Mouse (Mus musculus): Measurements from ENCODE around the gene Rcor3. TPM values are rescaled to one million over a fixed set of nuclear protein-coding genes. Genes with fewer than 3 reads are reported as not detected.

Rcor3 gene
- total and polyA plus RNA-seq, 3 experiments = 6.7 to 15.5 TPM; not detected in 1

DNA sequence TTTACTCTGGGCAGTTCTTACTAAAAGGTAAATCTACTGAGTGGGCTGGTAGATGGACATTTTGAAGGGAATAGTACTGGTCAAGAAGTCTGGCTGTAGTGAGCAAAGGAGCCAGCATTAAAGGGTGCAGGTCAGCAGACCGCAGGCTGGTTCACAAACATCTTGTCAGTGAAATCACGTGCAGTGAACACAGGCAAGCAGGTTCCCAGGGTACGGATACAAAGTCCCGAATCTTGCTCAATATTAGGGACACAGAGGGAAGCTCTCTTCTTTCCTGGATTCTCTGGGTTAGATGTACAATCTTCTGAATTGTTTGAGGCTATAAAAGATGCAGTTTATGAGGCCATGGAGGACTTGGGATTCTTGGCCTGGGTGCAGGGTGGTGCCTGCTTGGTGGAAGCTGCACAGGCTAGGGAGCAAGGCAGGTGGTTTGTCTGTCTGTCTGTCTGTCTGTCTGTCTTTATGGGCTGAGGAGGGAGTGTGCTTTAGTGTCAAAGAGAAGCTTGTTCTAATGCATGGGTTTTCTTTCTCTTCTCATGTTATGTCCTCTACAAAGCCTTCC, 43.9 kb upstream of the Rcor3 start:
- H3K4me3 ChIP-seq (ENCODE audit: control insufficient read depth in 1 of 2, insufficient read depth in 1 of 2, low read depth in 2 of 2, low read length in 2 of 2) = no peak overlapping the region
- no peak overlapping the region for H3K27ac ChIP-seq (ENCODE audit: control insufficient read depth, low read depth, low read length)
- no peak for DNase-seq (ENCODE audit: low read depth, low spot score)
- no peaks in the 10 kb centered on the region for H3K36me3 ChIP-seq (ENCODE audit: control insufficient read depth in 1 of 2, insufficient read depth in 2 of 2, low read length in 2 of 2)
- no peak overlapping the region for H3K9ac ChIP-seq (ENCODE audit: control insufficient read depth, low read depth, low read length, poor library complexity, severe bottlenecking)
- no peaks in the 10 kb centered on the region; a peak in 1 of 4 replicates for H3K27me3 ChIP-seq (ENCODE audit: control insufficient read depth in 1 of 2, insufficient read depth in 2 of 2, low read length in 2 of 2)
- H3K79me2 ChIP-seq (ENCODE audit: control insufficient read depth, insufficient read depth, low read length, poor library complexity) = no peaks in the 10 kb centered on the region
- H3K9me3 ChIP-seq (replicated peaks; ENCODE audit: insufficient read depth, low read length) = no peaks in the 10 kb centered on the region
- no peaks in the 10 kb centered on the region for H3K4me1 ChIP-seq (ENCODE audit: control insufficient read depth in 1 of 2, insufficient read depth in 2 of 2, low read length in 2 of 2)
- TF ChIP-seq MYB (IDR thresholded peaks at IDR 0.05; ENCODE audit: low read depth, low read length) (no peak), HCFC1 (IDR thresholded peaks at IDR 0.05; ENCODE audit: low read depth, low read length) (no peak), KAT2A (conservative IDR thresholded peaks at IDR 0.05; ENCODE audit: low read depth, low read length) (no peak)

DNA sequence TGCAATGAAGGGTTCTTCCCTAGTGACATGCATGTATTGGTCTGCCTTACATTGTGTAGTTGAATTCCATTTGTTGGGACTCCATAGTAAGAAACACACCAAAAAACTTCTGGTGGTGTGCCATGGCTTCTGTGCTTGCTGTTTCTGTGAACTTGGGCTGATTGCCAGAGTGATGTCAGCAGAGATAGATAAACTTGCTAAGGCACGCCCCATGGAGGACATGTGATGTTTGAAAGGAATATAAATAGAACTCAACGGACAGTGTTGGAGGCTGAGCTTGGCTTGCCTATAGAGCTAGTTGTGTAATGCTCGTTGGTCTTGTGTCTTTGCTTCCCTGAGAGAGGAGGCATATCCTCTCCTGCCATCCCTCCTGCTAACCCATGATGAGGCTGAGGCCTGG, 42.0 kb upstream of the Rcor3 start:
- peak; percentile 52 for DNase-seq (ENCODE audit: low read depth, low spot score)
- no peak overlapping the region for H3K9ac ChIP-seq (ENCODE audit: control insufficient read depth, low read depth, low read length, poor library complexity, severe bottlenecking)
- H3K4me3 ChIP-seq (ENCODE audit: control insufficient read depth in 1 of 2, insufficient read depth in 1 of 2, low read depth in 2 of 2, low read length in 2 of 2) = no peak overlapping the region
- TF ChIP-seq GATA1 (IDR thresholded peaks at IDR 0.05; ENCODE audit: low read depth, low read length) (peak; percentile 40; the same call in 1 of the 2 replicates), MAFK (IDR thresholded peaks at IDR 0.05; ENCODE audit: borderline replicate concordance, low read depth, low read length) (no peak), ETS1 (IDR thresholded peaks at IDR 0.05; ENCODE audit: low read depth, low read length) (peak; percentile 44; the same call in 1 of the 2 replicates), USF1 (IDR thresholded peaks at IDR 0.05; ENCODE audit: low read depth, low read length) (peak; percentile 66; the same call in 1 of the 2 replicates), ZMIZ1 (IDR thresholded peaks at IDR 0.05; ENCODE audit: low read depth, low read length) (no peak)
- no peaks in the 10 kb centered on the region for H3K79me2 ChIP-seq (ENCODE audit: control insufficient read depth, insufficient read depth, low read length, poor library complexity)
- H3K4me1 ChIP-seq (ENCODE audit: control insufficient read depth in 1 of 2, insufficient read depth in 2 of 2, low read length in 2 of 2) = no peaks in the 10 kb centered on the region
- no peaks in the 10 kb centered on the region for H3K36me3 ChIP-seq (ENCODE audit: control insufficient read depth in 1 of 2, insufficient read depth in 2 of 2, low read length in 2 of 2)
- no peak overlapping the region for H3K27ac ChIP-seq (ENCODE audit: control insufficient read depth, low read depth, low read length)
- no peaks in the 10 kb centered on the region; a peak in 1 of 4 replicates for H3K27me3 ChIP-seq (ENCODE audit: control insufficient read depth in 1 of 2, insufficient read depth in 2 of 2, low read length in 2 of 2)
- H3K9me3 ChIP-seq (replicated peaks; ENCODE audit: insufficient read depth, low read length) = no peaks in the 10 kb centered on the region

- no peaks in the 10 kb centered on the region; a peak in 1 of 4 replicates for H3K27me3 ChIP-seq (ENCODE audit: control insufficient read depth in 1 of 2, insufficient read depth in 2 of 2, low read length in 2 of 2)
- H3K27ac ChIP-seq (ENCODE audit: control insufficient read depth, low read depth, low read length) = no peak overlapping the region
- no peaks in the 10 kb centered on the region for H3K79me2 ChIP-seq (ENCODE audit: control insufficient read depth, insufficient read depth, low read length, poor library complexity)
- no peaks in the 10 kb centered on the region for H3K9me3 ChIP-seq (replicated peaks; ENCODE audit: insufficient read depth, low read length)
- H3K4me1 ChIP-seq (ENCODE audit: control insufficient read depth in 1 of 2, insufficient read depth in 2 of 2, low read length in 2 of 2) = peaks cover 0 to 2% of the 10 kb centered on the region in 2 experiments; a peak in 1 of 4 replicates
- no peak for TF ChIP-seq MYB (IDR thresholded peaks at IDR 0.05; ENCODE audit: low read depth, low read length)
- no peak for TF ChIP-seq KAT2A (conservative IDR thresholded peaks at IDR 0.05; ENCODE audit: low read depth, low read length)
- no peak for TF ChIP-seq CTCF (IDR thresholded peaks at IDR 0.05 in 2 of 3, conservative IDR thresholded peaks at IDR 0.05 in 1 of 3; ENCODE audit: control insufficient read depth in 1 of 3, insufficient read depth in 1 of 3, low read depth in 2 of 3, low read length in 3 of 3, poor library complexity in 1 of 3, severe bottlenecking in 1 of 3)
- TF ChIP-seq USF1 (IDR thresholded peaks at IDR 0.05; ENCODE audit: low read depth, low read length) = no peak
- TF ChIP-seq RCOR1 (IDR thresholded peaks at IDR 0.05; ENCODE audit: low read depth, low read length) = no peak
- no peak for TF ChIP-seq USF2 (IDR thresholded peaks at IDR 0.05; ENCODE audit: borderline replicate concordance in 1 of 2, insufficient read depth in 1 of 2, low read depth in 1 of 2, low read length in 2 of 2)
- no peak for TF ChIP-seq MXI1 (IDR thresholded peaks at IDR 0.05; ENCODE audit: low read depth, low read length)
- no peak for TF ChIP-seq HCFC1 (IDR thresholded peaks at IDR 0.05; ENCODE audit: low read depth, low read length)
- TF ChIP-seq ZC3H11A (IDR thresholded peaks at IDR 0.05; ENCODE audit: low read depth, low read length) = no peak
- no peak for TF ChIP-seq ZKSCAN1 (IDR thresholded peaks at IDR 0.05; ENCODE audit: low read depth, low read length)
- no peak for TF ChIP-seq GABPA (IDR thresholded peaks at IDR 0.05; ENCODE audit: low read depth, low read length)
- TF ChIP-seq MYC (IDR thresholded peaks at IDR 0.05; ENCODE audit: low read depth, low read length) = no peak
- no peak for TF ChIP-seq POLR2AphosphoS5 (IDR thresholded peaks at IDR 0.05; ENCODE audit: borderline replicate concordance, low read depth, low read length)
- TF ChIP-seq CHD2 (IDR thresholded peaks at IDR 0.05; ENCODE audit: low read length) = no peak
- TF ChIP-seq ZMIZ1 (IDR thresholded peaks at IDR 0.05; ENCODE audit: low read depth, low read length) = no peak
- TF ChIP-seq MAZ (IDR thresholded peaks at IDR 0.05; ENCODE audit: low read depth, low read length) = no peak
- no peak for TF ChIP-seq TBP (IDR thresholded peaks at IDR 0.05; ENCODE audit: low read depth, low read length)
- no peak for DNase-seq (ENCODE audit: low read depth, low spot score)
- H3K9ac ChIP-seq (ENCODE audit: control insufficient read depth, low read depth, low read length, poor library complexity, severe bottlenecking) = no peak overlapping the region
- H3K36me3 ChIP-seq (ENCODE audit: control insufficient read depth in 1 of 2, insufficient read depth in 2 of 2, low read length in 2 of 2) = no peaks in the 10 kb centered on the region
- no peak overlapping the region for H3K4me3 ChIP-seq (ENCODE audit: control insufficient read depth in 1 of 2, insufficient read depth in 1 of 2, low read depth in 2 of 2, low read length in 2 of 2)
These were observed 33.6 kb upstream of the Rcor3 start for GRCm38 (mm10) chr1:192171477-192171876.

Data from MEL (cell line).